Mouse (Mus musculus): ENCODE results near the gene Olfr1413. TPM values are rescaled to one million over a fixed set of nuclear protein-coding genes. Genes with fewer than 3 reads are reported as not detected.

The Olfr1413 gene
- polyA plus RNA-seq, 1 experiment: not detected

GRCm38 (mm10) chr1:92605482-92605881 is 34.4 kb downstream of the Olfr1413 start, which contains the start of gene Olfr1410:
TSS of gene Olfr1410 (plus strand) at chr1:92605782.
- H3K4me3 ChIP-seq (replicated peaks; ENCODE audit: control insufficient read depth, low read depth, low read length): no peak within 1 kb of the TSS
- 76% methylated on average over 1 of the region's 1 CpGs for WGBS
- TF ChIP-seq CTCF (IDR thresholded peaks at IDR 0.05; ENCODE audit: control insufficient read depth, insufficient read depth, low read length): no peak
- no peak for TF ChIP-seq POLR2A (IDR thresholded peaks at IDR 0.05; ENCODE audit: borderline replicate concordance, control insufficient read depth, low read depth, low read length)
- no peaks in the 10 kb centered on the region for H3K4me1 ChIP-seq (ENCODE audit: control insufficient read depth, insufficient read depth, low read length)
- no peak within 1 kb of the TSS for H3K27ac ChIP-seq (ENCODE audit: control insufficient read depth, insufficient read depth, low read depth, low read length, poor library complexity)

- no peak for TF ChIP-seq POLR2A (IDR thresholded peaks at IDR 0.05; ENCODE audit: borderline replicate concordance, control insufficient read depth, low read depth, low read length)
- no peak for TF ChIP-seq CTCF (IDR thresholded peaks at IDR 0.05; ENCODE audit: control insufficient read depth, insufficient read depth, low read length)
- Histone ChIP-seq H3K4me3 (replicated peaks; ENCODE audit: control insufficient read depth, low read depth, low read length) (no peak overlapping the region), H3K27ac (ENCODE audit: control insufficient read depth, insufficient read depth, low read depth, low read length, poor library complexity) (no peak overlapping the region), H3K4me1 (ENCODE audit: control insufficient read depth, insufficient read depth, low read length) (no peaks in the 10 kb centered on the region)
- WGBS: 67% methylated on average over 4 of the region's 4 CpGs
Observed at GRCm38 (mm10) chr1:92607711-92608110, 36.6 kb downstream of the Olfr1413 start.

- peak; percentile 82 for TF ChIP-seq CTCF (IDR thresholded peaks at IDR 0.05; ENCODE audit: control insufficient read depth, insufficient read depth, low read length)
- no peak for TF ChIP-seq POLR2A (IDR thresholded peaks at IDR 0.05; ENCODE audit: borderline replicate concordance, control insufficient read depth, low read depth, low read length)
- no peak overlapping the region for H3K4me3 ChIP-seq (replicated peaks; ENCODE audit: control insufficient read depth, low read depth, low read length)
- 4% methylated on average over 5 of the region's 5 CpGs for WGBS
- H3K4me1 ChIP-seq (ENCODE audit: control insufficient read depth, insufficient read depth, low read length): no peaks in the 10 kb centered on the region
- H3K27ac ChIP-seq (ENCODE audit: control insufficient read depth, insufficient read depth, low read depth, low read length, poor library complexity): no peak overlapping the region
Observed at GRCm38 (mm10) chr1:92611008-92611407, 39.9 kb downstream of the Olfr1413 start.

- H3K4me1 ChIP-seq (ENCODE audit: control insufficient read depth, insufficient read depth, low read length): no peaks in the 10 kb centered on the region
Observed at GRCm38 (mm10) chr1:92613175-92613574, 42.1 kb downstream of the Olfr1413 start.

GRCm38 (mm10) chr1:92614516-92614915 is 43.4 kb downstream of the Olfr1413 start:
- 0% methylated on average over 1 of the region's 1 CpGs for whole genome bisulfite sequencing
- TF ChIP-seq POLR2A (IDR thresholded peaks at IDR 0.05; ENCODE audit: borderline replicate concordance, control insufficient read depth, low read depth, low read length) (no peak), CTCF (IDR thresholded peaks at IDR 0.05; ENCODE audit: control insufficient read depth, insufficient read depth, low read length) (no peak)
- Histone ChIP-seq H3K27ac (ENCODE audit: control insufficient read depth, insufficient read depth, low read depth, low read length, poor library complexity) (no peak overlapping the region), H3K4me1 (ENCODE audit: control insufficient read depth, insufficient read depth, low read length) (no peaks in the 10 kb centered on the region), H3K4me3 (replicated peaks; ENCODE audit: control insufficient read depth, low read depth, low read length) (no peak overlapping the region)

More at GRCm38 (mm10) chr1:92613175-92613574, 42.1 kb downstream of the Olfr1413 start:
- Histone ChIP-seq H3K27ac (ENCODE audit: control insufficient read depth, insufficient read depth, low read depth, low read length, poor library complexity) (no peak overlapping the region), H3K4me3 (replicated peaks; ENCODE audit: control insufficient read depth, low read depth, low read length) (no peak overlapping the region)
- 46% methylated on average over 4 of the region's 4 CpGs for WGBS
- TF ChIP-seq POLR2A (IDR thresholded peaks at IDR 0.05; ENCODE audit: borderline replicate concordance, control insufficient read depth, low read depth, low read length) (no peak), CTCF (IDR thresholded peaks at IDR 0.05; ENCODE audit: control insufficient read depth, insufficient read depth, low read length) (no peak)

- Histone ChIP-seq H3K4me3 (replicated peaks; ENCODE audit: control insufficient read depth, low read depth, low read length) (no peak overlapping the region), H3K27ac (ENCODE audit: control insufficient read depth, insufficient read depth, low read depth, low read length, poor library complexity) (no peak overlapping the region), H3K4me1 (ENCODE audit: control insufficient read depth, insufficient read depth, low read length) (no peaks in the 10 kb centered on the region)
- 28% methylated on average over 1 of the region's 1 CpGs for WGBS
- TF ChIP-seq POLR2A (IDR thresholded peaks at IDR 0.05; ENCODE audit: borderline replicate concordance, control insufficient read depth, low read depth, low read length) (no peak), CTCF (IDR thresholded peaks at IDR 0.05; ENCODE audit: control insufficient read depth, insufficient read depth, low read length) (no peak)
Observed at GRCm38 (mm10) chr1:92616046-92616445, 44.9 kb downstream of the Olfr1413 start.

- Histone ChIP-seq H3K4me3 (replicated peaks; ENCODE audit: control insufficient read depth, low read depth, low read length) (no peak within 1 kb of the TSS), H3K27ac (ENCODE audit: control insufficient read depth, insufficient read depth, low read depth, low read length, poor library complexity) (no peak within 1 kb of the TSS), H3K4me1 (ENCODE audit: control insufficient read depth, insufficient read depth, low read length) (no peaks in the 10 kb centered on the region)
- TF ChIP-seq CTCF (IDR thresholded peaks at IDR 0.05; ENCODE audit: control insufficient read depth, insufficient read depth, low read length) (no peak), POLR2A (IDR thresholded peaks at IDR 0.05; ENCODE audit: borderline replicate concordance, control insufficient read depth, low read depth, low read length) (no peak)
- 58% methylated on average over 2 of the region's 2 CpGs for WGBS
Observed at GRCm38 (mm10) chr1:92617488-92617887, 46.4 kb downstream of the Olfr1413 start, which contains the start of gene Olfr12. TSS of gene Olfr12 (plus strand) at chr1:92617788.

- WGBS: 63% methylated on average over 4 of the region's 4 CpGs
- Histone ChIP-seq H3K4me3 (replicated peaks; ENCODE audit: control insufficient read depth, low read depth, low read length) (no peak overlapping the region), H3K4me1 (ENCODE audit: control insufficient read depth, insufficient read depth, low read length) (no peaks in the 10 kb centered on the region), H3K27ac (ENCODE audit: control insufficient read depth, insufficient read depth, low read depth, low read length, poor library complexity) (no peak overlapping the region)
- no peak for TF ChIP-seq POLR2A (IDR thresholded peaks at IDR 0.05; ENCODE audit: borderline replicate concordance, control insufficient read depth, low read depth, low read length)
- TF ChIP-seq CTCF (IDR thresholded peaks at IDR 0.05; ENCODE audit: control insufficient read depth, insufficient read depth, low read length): no peak
Observed at GRCm38 (mm10) chr1:92618360-92618759, 47.2 kb downstream of the Olfr1413 start.

Other genes starting within 250 kb of the Olfr1413 start
- gene Ndufa10, start 97.5 kb upstream of the Olfr1413 start, polyA plus RNA-seq (2011; ENCODE audit: insufficient read depth, insufficient read length, low replicate concordance, missing spikeins): 45.5 and 48.4 TPM in 2 replicates
- not detected in 2 replicates for gene Olfr1416, start 86.2 kb upstream of the Olfr1413 start, polyA plus RNA-seq (2011; ENCODE audit: insufficient read depth, insufficient read length, low replicate concordance, missing spikeins)
- gene Olfr1415, start 75.2 kb upstream of the Olfr1413 start, polyA plus RNA-seq (2011; ENCODE audit: insufficient read depth, insufficient read length, low replicate concordance, missing spikeins): not detected in 2 replicates
- gene Olfr1414, start 52.7 kb upstream of the Olfr1413 start, polyA plus RNA-seq (2011; ENCODE audit: insufficient read depth, insufficient read length, low replicate concordance, missing spikeins): not detected in 2 replicates
- not detected in 2 replicates for gene Olfr1412, start 14.5 kb downstream of the Olfr1413 start, polyA plus RNA-seq (2011; ENCODE audit: insufficient read depth, insufficient read length, low replicate concordance, missing spikeins)
- gene Olfr1411, start 23.1 kb downstream of the Olfr1413 start, polyA plus RNA-seq (2011; ENCODE audit: insufficient read depth, insufficient read length, low replicate concordance, missing spikeins): not detected in 2 replicates
- gene Olfr1410, start 34.5 kb downstream of the Olfr1413 start, polyA plus RNA-seq (2011; ENCODE audit: insufficient read depth, insufficient read length, low replicate concordance, missing spikeins): not detected in 2 replicates
- not detected in 2 replicates for gene Olfr12, start 46.5 kb downstream of the Olfr1413 start, polyA plus RNA-seq (2011; ENCODE audit: insufficient read depth, insufficient read length, low replicate concordance, missing spikeins)
- gene Cops9, start 70.7 kb downstream of the Olfr1413 start, polyA plus RNA-seq (2011; ENCODE audit: insufficient read depth, insufficient read length, low replicate concordance, missing spikeins): 151 and 176 TPM in 2 replicates
- 0.32 TPM in 1 of 2 replicates, not detected in the other for gene Otos, start 77.5 kb downstream of the Olfr1413 start, polyA plus RNA-seq (2011; ENCODE audit: insufficient read depth, insufficient read length, low replicate concordance, missing spikeins)

All from bone marrow, adult 2 months (tissue).